Mouse (Mus musculus): ENCODE measurements around the gene Trp53tg5.

Trp53tg5 gene

GRCm38 (mm10) chr2:164449341-164450042 lies 24.0 kb downstream of the Trp53tg5 start:
- no peak for DNase-seq (ENCODE audit: low read depth, low spot score)

GRCm38 (mm10) chr2:164448921-164449320 lies 24.6 kb downstream of the Trp53tg5 start:
- DNase-seq (ENCODE audit: low read depth, low spot score) = no peak

GRCm38 (mm10) chr2:164448140-164448539 lies 25.4 kb downstream of the Trp53tg5 start:
- no peak for DNase-seq (ENCODE audit: low read depth, low spot score)

GRCm38 (mm10) chr2:164446086-164446469 lies 27.4 kb downstream of the Trp53tg5 start:
- DNase-seq (ENCODE audit: low read depth, low spot score) = no peak

- DNase-seq (ENCODE audit: low read depth, low spot score) = no peak
Measured at GRCm38 (mm10) chr2:164445399-164446085, 28.0 kb downstream of the Trp53tg5 start.

- no peak for DNase-seq (ENCODE audit: low read depth, low spot score)
Measured at GRCm38 (mm10) chr2:164444701-164445100, 28.8 kb downstream of the Trp53tg5 start.

GRCm38 (mm10) chr2:164443460-164444000 lies 30.0 kb downstream of the Trp53tg5 start, which contains the start of gene Sdc4:
Gene Sdc4, minus strand, starts transcription at chr2:164443887.
- DNase-seq (ENCODE audit: low read depth, low spot score) = peak; percentile 55

- DNase-seq (ENCODE audit: low read depth, low spot score) = peak; percentile 88
Measured at GRCm38 (mm10) chr2:164443051-164443437, 30.5 kb downstream of the Trp53tg5 start.

- DNase-seq (ENCODE audit: low read depth, low spot score) = peak; percentile 71
Measured at GRCm38 (mm10) chr2:164442315-164443050, 31.0 kb downstream of the Trp53tg5 start.

- peak; percentile 51 for DNase-seq (ENCODE audit: low read depth, low spot score)
Measured at GRCm38 (mm10) chr2:164441731-164442130, 31.8 kb downstream of the Trp53tg5 start.

GRCm38 (mm10) chr2:164441155-164441554 lies 32.4 kb downstream of the Trp53tg5 start:
- DNase-seq (ENCODE audit: low read depth, low spot score) = peak; percentile 92

GRCm38 (mm10) chr2:164440314-164440713 lies 33.2 kb downstream of the Trp53tg5 start:
- DNase-seq (ENCODE audit: low read depth, low spot score) = no peak

GRCm38 (mm10) chr2:164439001-164439421 lies 34.5 kb downstream of the Trp53tg5 start:
- no peak for DNase-seq (ENCODE audit: low read depth, low spot score)

- no peak for DNase-seq (ENCODE audit: low read depth, low spot score)
Measured at GRCm38 (mm10) chr2:164438257-164438656, 35.3 kb downstream of the Trp53tg5 start.

- no peak for DNase-seq (ENCODE audit: low read depth, low spot score)
Measured at GRCm38 (mm10) chr2:164437710-164438109, 35.8 kb downstream of the Trp53tg5 start.

GRCm38 (mm10) chr2:164436961-164437360 lies 36.6 kb downstream of the Trp53tg5 start:
- DNase-seq (ENCODE audit: low read depth, low spot score) = no peak

- DNase-seq (ENCODE audit: low read depth, low spot score) = no peak
Measured at GRCm38 (mm10) chr2:164436215-164436913, 37.2 kb downstream of the Trp53tg5 start.

- no peak for DNase-seq (ENCODE audit: low read depth, low spot score)
Measured at GRCm38 (mm10) chr2:164435216-164436090, 38.1 kb downstream of the Trp53tg5 start.

- DNase-seq (ENCODE audit: low read depth, low spot score) = no peak
Measured at GRCm38 (mm10) chr2:164434681-164435080, 38.8 kb downstream of the Trp53tg5 start.

- no peak for DNase-seq (ENCODE audit: low read depth, low spot score)
Measured at GRCm38 (mm10) chr2:164433278-164433895, 40.1 kb downstream of the Trp53tg5 start.
